Mouse (Mus musculus): ENCODE measurements around the gene Otop1.

Otop1 gene

GRCm38 (mm10) chr5:38275771-38276170, at the start of gene Otop1:
Otop1 (plus strand) TSS chr5:38275972.
- DNase-seq: no peak

GRCm38 (mm10) chr5:38235422-38235821, 40.4 kb upstream of the Otop1 start:
- peak; percentile 53 to 78 for DNase-seq

- peak in 1 of 2 experiments; percentile 21 for DNase-seq
These were observed 39.1 kb upstream of the Otop1 start for GRCm38 (mm10) chr5:38236627-38237026.

GRCm38 (mm10) chr5:38240727-38241472, 34.9 kb upstream of the Otop1 start:
- DNase-seq: no peak

GRCm38 (mm10) chr5:38241473-38241834, 34.3 kb upstream of the Otop1 start:
- DNase-seq: peak; percentile 46 to 71

- no peak for DNase-seq
These were observed 33.8 kb upstream of the Otop1 start for GRCm38 (mm10) chr5:38241966-38242365.

- no peak for DNase-seq
These were observed 20.6 kb upstream of the Otop1 start for GRCm38 (mm10) chr5:38255195-38255594.

GRCm38 (mm10) chr5:38255644-38256043, 20.1 kb upstream of the Otop1 start:
- no peak for DNase-seq

- no peak for DNase-seq
These were observed 19.2 kb upstream of the Otop1 start for GRCm38 (mm10) chr5:38256551-38256950.

- DNase-seq: no peak
These were observed 17.6 kb upstream of the Otop1 start for GRCm38 (mm10) chr5:38258034-38258772.

- DNase-seq: no peak
These were observed 17.0 kb upstream of the Otop1 start for GRCm38 (mm10) chr5:38258773-38259146.

- no peak for DNase-seq
These were observed 16.2 kb upstream of the Otop1 start for GRCm38 (mm10) chr5:38259455-38260106.

GRCm38 (mm10) chr5:38260107-38260682, 15.6 kb upstream of the Otop1 start, which contains the start of gene Tmem128:
Tmem128 (plus strand) TSS chr5:38260185.
- DNase-seq: peak; percentile 80

GRCm38 (mm10) chr5:38270942-38271341, 4.8 kb upstream of the Otop1 start:
- no peak for DNase-seq

- no peak for DNase-seq
These were observed 1.9 kb upstream of the Otop1 start for GRCm38 (mm10) chr5:38273831-38274230.

- no peak for DNase-seq
These were observed 679 bp downstream of the Otop1 start for GRCm38 (mm10) chr5:38276451-38276850.

GRCm38 (mm10) chr5:38277098-38277866, 1.5 kb downstream of the Otop1 start:
- DNase-seq: peak; percentile 18 to 35

GRCm38 (mm10) chr5:38277936-38278600, 2.3 kb downstream of the Otop1 start:
- no peak for DNase-seq

- DNase-seq: no peak
These were observed 4.3 kb downstream of the Otop1 start for GRCm38 (mm10) chr5:38280075-38280474.

- DNase-seq: no peak
These were observed 10.0 kb downstream of the Otop1 start for GRCm38 (mm10) chr5:38285724-38286123.

GRCm38 (mm10) chr5:38288476-38288875, 12.7 kb downstream of the Otop1 start:
- DNase-seq: peak; percentile 29 to 64

Data from cerebellum, postnatal 14 days (tissue).